Mouse (Mus musculus) heart, embryonic 11.5 days (tissue): ENCODE data around the gene Gm21586. TPM values are rescaled to one million over a fixed set of nuclear protein-coding genes. Genes with fewer than 3 reads are reported as not detected.
"Not testable (repeated sequence)": the region's sequence is repeated elsewhere in the genome, so short reads cannot be mapped to it uniquely, and the experiment has no call there.

ENCODE experiments used
- ATAC-seq: fragments of 200-750 bp; cut with Nextera tagmentation; replicated peaks from 2 replicates; pipeline ENCODE4 v1.8.0; 2017; ENCODE audit warnings: moderate library complexity; ENCODE audit not compliant: insufficient number of reproducible peaks, low FRiP score, low TSS enrichment
- H3K27ac ChIP-seq: fragments of 300-500 bp; sonication (generic); 2 replicates; pipeline ENCODE4 v1.5.1; 2014; ENCODE audit warnings: mild to moderate bottlenecking, low read depth, low read length
- H3K27me3 ChIP-seq: fragments of 300-500 bp; sonication (generic); 2 replicates; pipeline ENCODE4 v1.6.1; 2014; ENCODE audit warnings: mild to moderate bottlenecking, low read length, mixed read lengths; ENCODE audit not compliant: control insufficient read depth, insufficient read depth
- H3K36me3 ChIP-seq: fragments of 300-500 bp; sonication (generic); 2 replicates; pipeline ENCODE4 v1.6.1; 2014; ENCODE audit warnings: mild to moderate bottlenecking, low read length, moderate library complexity, mixed read lengths; ENCODE audit not compliant: control insufficient read depth, insufficient read depth
- H3K4me1 ChIP-seq: fragments of 300-500 bp; sonication (generic); 2 replicates; pipeline ENCODE4 v1.6.1; 2014; ENCODE audit warnings: low read length; ENCODE audit not compliant: control insufficient read depth, insufficient read depth
- H3K4me2 ChIP-seq: fragments of 300-500 bp; sonication (generic); 2 replicates; pipeline ENCODE4 v1.6.1; 2014; ENCODE audit warnings: mild to moderate bottlenecking, moderate library complexity
- H3K4me3 ChIP-seq: fragments of 300-500 bp; sonication (generic); 2 replicates; pipeline ENCODE4 v1.5.1; 2014; ENCODE audit warnings: low read depth, low read length
- H3K9ac ChIP-seq: fragments of 300-500 bp; sonication (generic); 2 replicates; pipeline ENCODE4 v1.6.1; 2014; ENCODE audit warnings: mild to moderate bottlenecking, low read depth, low read length, moderate library complexity
- H3K9me3 ChIP-seq: fragments of 300-500 bp; sonication (generic); replicated peaks from 2 replicates; pipeline ENCODE4 v1.6.1; 2016; ENCODE audit warnings: low read length; ENCODE audit not compliant: control insufficient read depth
- WGBS: fragments of 180-500 bp; shearing (Covaris S2); extraction: QIAGEN DNeasy Blood & Tissue Kit; methylation state at CpG from one replicate; pipeline ENCODE4 v1.1.7; 2014; ENCODE audit not compliant: insufficient replicate concordance; 5-methylcytosine and 5-hydroxymethylcytosine counted together
- polyA plus RNA-seq: library from polyadenylated mRNA; unstranded; fragments of >200 nt; fragmentation: Nextera tagmentation; extraction: Ambion mirVana; gene quantifications from 2 replicates; pipeline ENCODE4 v1.2.1, GENCODE M21; 2014

The Gm21586 gene
- polyA plus RNA-seq = not detected in 2 replicates

GRCm38 (mm10) chr4:42439078-42439477 is at the start of gene Gm21586:
Gm21586 (plus strand) TSS chr4:42439378.
- H3K4me3 ChIP-seq, H3K27ac ChIP-seq, H3K4me1 ChIP-seq, H3K36me3 ChIP-seq, H3K9me3 ChIP-seq, H3K27me3 ChIP-seq, ATAC-seq, H3K4me2 ChIP-seq, H3K9ac ChIP-seq: not testable (repeated sequence)
- WGBS = no CpG with 5 or more reads among the region's 18 CpGs

- not testable (repeated sequence) for H3K4me2 ChIP-seq, H3K36me3 ChIP-seq, H3K27ac ChIP-seq, H3K27me3 ChIP-seq, H3K4me3 ChIP-seq, ATAC-seq, H3K4me1 ChIP-seq, H3K9me3 ChIP-seq, H3K9ac ChIP-seq
- WGBS = no CpG with 5 or more reads among the region's 5 CpGs
These were observed 27.3 kb downstream of the Gm21586 start, which contains the start of gene Gm2163 for GRCm38 (mm10) chr4:42466452-42466851. Gm2163 (plus strand) TSS chr4:42466752.

Other genes starting within 250 kb of the Gm21586 start
- gene Gm10600, start 198.7 kb upstream of the Gm21586 start, polyA plus RNA-seq = not detected in 2 replicates
- not detected in 2 replicates for gene Ccl21b, start 183.6 kb upstream of the Gm21586 start, polyA plus RNA-seq
- not detected in 2 replicates for gene Gm21953, start 145.1 kb upstream of the Gm21586 start, polyA plus RNA-seq
- 0.06 and 0.07 TPM in 2 replicates for gene Fam205a3, start 121.0 kb upstream of the Gm21586 start, polyA plus RNA-seq
- not detected in 2 replicates for gene Gm2163, start 27.4 kb downstream of the Gm21586 start, polyA plus RNA-seq
- 0.06 and 0.07 TPM in 2 replicates for gene Fam205a2, start 88.8 kb downstream of the Gm21586 start, polyA plus RNA-seq
- not detected in 2 replicates for gene Gm10591, start 172.8 kb downstream of the Gm21586 start, polyA plus RNA-seq
- 0.23 TPM in 1 of 2 replicates, not detected in the other for gene Gm2564, start 190.3 kb downstream of the Gm21586 start, polyA plus RNA-seq
- gene Ccl27b, start 215.9 kb downstream of the Gm21586 start, polyA plus RNA-seq = not detected in 2 replicates
- gene Il11ra2, start 222.5 kb downstream of the Gm21586 start, polyA plus RNA-seq = not detected in 2 replicates